Mouse (Mus musculus) cerebellum, adult 2 months (tissue): ENCODE data around the gene Rsph14.

Source experiments
- CTCF ChIP-seq: fragments of 200-500 bp; IDR thresholded peaks from 2 replicates; pipeline ENCODE4 v1.5.1; 2011; ENCODE audit warnings: low read depth, mild to moderate bottlenecking, control low read depth, low read length, moderate library complexity, borderline replicate concordance; ENCODE audit not compliant: insufficient read depth
- POLR2A ChIP-seq: fragments of 200-500 bp; IDR thresholded peaks from 2 replicates; pipeline ENCODE4 v1.6.1; 2011; ENCODE audit warnings: low read length, control low read depth, borderline replicate concordance; ENCODE audit not compliant: insufficient read depth

DNA sequence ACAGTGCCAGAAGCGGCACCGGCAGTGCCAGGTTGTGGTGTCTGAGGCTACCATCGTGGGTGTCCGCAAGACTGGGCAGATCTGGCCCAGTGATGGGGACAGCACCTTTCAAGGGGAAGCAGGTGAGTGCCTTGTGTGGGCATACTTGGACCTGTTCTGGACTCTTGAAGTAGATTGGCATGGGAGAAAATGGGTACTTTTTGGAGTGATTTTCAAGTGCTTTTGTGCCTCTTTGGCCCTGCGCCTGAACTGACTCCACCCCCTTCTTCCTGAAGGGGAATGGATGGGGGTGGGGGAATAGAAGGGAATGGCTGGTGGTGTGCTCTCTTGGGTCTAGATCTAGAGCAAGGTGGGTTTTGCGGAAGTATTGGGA is 29.8 kb upstream of the Rsph14 start:
- no peak for TF ChIP-seq CTCF
- no peak for TF ChIP-seq POLR2A
